Mouse (Mus musculus) CD8-positive naive resting alpha-beta T cell, adult 57 days (primary cell): Measurements from ENCODE around the gene Gdnf. TPM values are rescaled to one million over a fixed set of nuclear protein-coding genes. Genes with fewer than 3 reads are reported as not detected.

Experiments used
- total RNA-seq: library from RNA; stranded (reverse); gene quantifications from one replicate; pipeline ENCODE4 v1.2.4, GENCODE M21; 2023

Gene Gdnf
- total RNA-seq: not detected

GRCm38 (mm10) chr15:7810556-7811252, at the start of gene Gdnf:
Gene Gdnf, plus strand, starts transcription at chr15:7810846.

